Mouse (Mus musculus) layer of hippocampus, adult 11-12 months (tissue): ENCODE measurements around the gene Tcl1b5.

Source experiments
- DNase-seq: peaks from one replicate; pipeline ENCODE4 v3.0.0; 2022; ENCODE audit warnings: low spot score

The Tcl1b5 gene

DNA sequence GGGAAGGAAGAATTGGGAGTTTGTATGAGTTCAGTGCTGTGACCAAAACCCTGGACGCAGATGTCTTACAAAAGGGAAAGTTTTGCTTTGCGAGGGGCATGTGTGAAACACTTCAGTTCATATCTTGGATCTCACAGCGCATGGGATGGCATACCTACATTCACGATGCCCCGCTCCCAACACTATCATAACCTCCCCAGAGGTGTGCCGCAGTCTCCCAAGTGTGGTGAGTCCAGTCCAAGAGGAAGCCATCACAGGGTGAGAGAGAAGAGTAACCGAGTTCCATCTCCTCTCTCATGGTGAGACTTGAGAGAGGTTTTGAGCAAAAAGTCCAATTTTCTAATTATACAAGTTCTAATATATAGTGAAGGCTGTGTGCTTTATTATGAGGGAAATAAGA, 33.1 kb downstream of the Tcl1b5 start:
- DNase-seq, result no peak

DNA sequence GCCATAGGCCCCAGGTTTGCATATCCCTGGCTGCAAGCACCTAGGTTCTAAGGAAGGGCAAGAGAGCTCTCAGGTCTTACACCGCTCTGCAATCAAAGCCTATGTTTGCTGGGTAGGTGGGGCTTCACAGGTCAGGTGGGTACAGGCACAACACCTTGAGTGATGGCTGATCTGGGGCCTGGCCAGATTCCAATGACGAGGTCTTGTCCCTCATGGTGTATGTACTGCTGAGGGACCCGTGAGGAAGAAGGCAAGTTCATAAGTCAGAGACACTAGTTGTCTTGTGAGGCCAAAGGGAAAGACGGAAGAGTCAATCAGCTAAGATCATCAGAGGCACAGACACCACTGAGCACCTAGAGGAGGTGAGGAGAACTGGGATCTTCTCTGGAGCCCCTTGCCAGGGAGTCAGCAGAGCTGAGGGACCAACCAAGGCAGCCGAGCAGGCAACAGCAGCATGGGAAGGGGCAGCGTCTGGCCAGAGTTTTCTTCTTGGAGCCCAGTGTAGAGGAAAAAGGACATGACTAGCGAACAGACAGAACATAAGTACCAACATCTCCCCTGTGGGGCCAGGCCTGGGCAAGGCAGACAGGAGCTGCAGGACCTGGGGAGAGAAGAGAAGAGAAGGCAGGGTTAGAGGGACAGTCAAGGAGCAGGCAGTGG, 41.1 kb downstream of the Tcl1b5 start:
- no peak for DNase-seq

DNA sequence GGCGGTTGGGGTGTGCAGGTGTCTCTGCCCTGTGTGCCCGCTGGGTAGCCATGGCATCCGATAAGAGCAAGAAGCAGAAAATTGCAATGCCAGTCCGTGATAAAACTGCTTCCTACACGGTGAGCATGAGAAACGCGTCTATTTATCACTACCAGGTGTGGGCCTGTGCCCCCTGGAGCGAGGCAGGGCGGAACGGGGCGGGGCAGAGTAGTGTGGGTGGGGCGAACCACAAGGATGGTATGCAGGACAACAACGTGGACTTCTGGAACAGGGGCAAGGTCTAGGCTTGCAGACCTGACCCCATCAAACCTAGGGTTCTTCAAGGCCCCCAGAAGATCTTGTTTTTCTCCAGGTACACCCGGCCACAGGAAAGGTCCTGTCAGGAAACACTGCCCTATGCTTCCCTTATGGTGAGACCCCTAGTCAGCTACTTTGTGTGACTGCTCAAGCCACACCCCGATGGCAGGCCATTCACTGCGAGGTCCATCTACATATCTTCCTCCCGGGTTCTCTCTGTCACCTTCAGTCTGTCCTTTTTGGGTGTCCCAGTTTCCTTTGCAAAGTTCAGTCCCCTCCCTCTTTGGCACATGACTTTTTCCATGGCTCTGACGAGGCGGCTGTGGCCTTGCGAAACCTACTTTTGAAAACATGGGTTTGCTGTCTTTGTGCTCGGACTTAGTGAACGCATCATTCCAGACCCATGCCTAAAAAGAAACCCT, 46.6 kb downstream of the Tcl1b5 start, which contains the start of gene Tcl1:
Gene Tcl1, minus strand, starts transcription at position 193 of the 719 bp plus-strand sequence.
- no peak for DNase-seq

DNA sequence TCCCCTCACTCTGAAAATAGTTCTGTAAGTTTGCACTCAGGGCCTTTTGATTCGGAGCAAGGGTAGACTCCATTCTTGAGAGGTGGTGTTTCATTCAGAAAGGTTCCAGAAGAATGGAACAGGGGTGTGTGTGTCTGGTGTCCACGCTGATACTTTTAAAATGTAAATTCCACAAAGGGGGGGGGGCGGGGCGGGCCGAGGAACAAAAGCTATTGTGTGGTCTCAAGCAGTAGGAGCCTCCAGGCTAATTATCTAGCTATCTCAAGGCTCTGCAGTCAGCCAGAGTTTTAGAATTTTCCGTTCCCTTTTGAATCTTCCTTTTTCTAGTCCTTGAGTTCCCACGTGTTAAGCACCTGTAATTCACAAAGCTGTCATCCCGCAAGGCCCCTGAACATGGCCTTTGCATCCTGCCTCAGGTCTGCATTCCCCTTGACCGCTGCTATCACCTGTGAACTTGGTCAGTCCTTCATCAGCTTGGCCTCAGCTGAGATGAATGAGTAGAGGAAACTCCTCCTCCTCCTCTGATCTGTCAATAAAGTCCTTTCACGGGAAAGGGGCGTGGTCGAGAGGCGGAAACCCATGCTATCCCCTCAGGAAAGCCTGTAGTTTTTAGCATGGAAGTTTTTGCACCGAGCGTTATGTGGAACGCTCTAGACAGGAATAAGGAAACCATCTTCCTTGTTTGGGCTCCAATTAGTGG, 48.6 kb downstream of the Tcl1b5 start:
- DNase-seq, result no peak
